Mouse (Mus musculus): Measurements from ENCODE around the gene Hoxa6. TPM values are rescaled to one million over a fixed set of nuclear protein-coding genes. Genes with fewer than 3 reads are reported as not detected.

Hoxa6 gene
- total RNA-seq, 2 experiments from 2014 or later = not detected

- no peak for ATAC-seq (replicated peaks; ENCODE audit: low FRiP score, low TSS enrichment, poor library complexity, severe bottlenecking)
Observed at GRCm38 (mm10) chr6:52242801-52243332, 34.3 kb upstream of the Hoxa6 start.

- no peak for ATAC-seq (replicated peaks; ENCODE audit: low FRiP score, low TSS enrichment, poor library complexity, severe bottlenecking)
Observed at GRCm38 (mm10) chr6:52241001-52241621, 32.6 kb upstream of the Hoxa6 start.

DNA sequence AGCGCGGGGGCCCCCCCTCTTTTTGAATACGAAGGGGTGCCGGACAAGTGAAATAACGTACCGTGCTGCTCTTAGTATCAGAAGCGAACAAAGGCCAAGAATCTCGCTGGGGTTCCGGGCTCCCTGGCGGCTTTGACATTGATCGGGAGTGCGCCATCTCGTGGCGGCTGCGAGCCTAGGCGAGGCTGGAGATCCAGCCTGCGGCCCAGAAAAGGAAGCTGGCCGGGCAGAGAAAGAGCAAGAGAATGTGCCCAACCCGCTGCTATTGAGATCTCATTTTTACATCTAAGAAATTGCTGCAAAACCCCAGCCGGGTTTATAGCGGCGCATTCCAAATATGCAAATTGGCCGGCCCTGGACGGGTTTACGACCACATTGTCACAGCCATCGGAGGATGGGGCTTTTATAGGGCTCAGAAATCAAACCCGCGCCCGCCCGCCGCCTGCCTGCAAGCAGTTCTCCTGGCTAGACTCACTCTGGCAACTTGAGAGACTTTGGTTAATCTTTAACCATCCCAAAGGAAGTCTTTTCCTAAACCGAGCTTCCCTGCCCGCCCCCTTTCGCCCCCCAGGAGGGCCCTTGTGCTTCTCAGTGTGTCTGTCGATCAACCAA lies 32.0 kb upstream of the Hoxa6 start, which contains the start of gene Hoxa10:
Hoxa10 (minus strand) TSS at position 466 of the 612 bp plus-strand sequence.
- peak; percentile 80 for ATAC-seq (replicated peaks; ENCODE audit: low FRiP score, low TSS enrichment, poor library complexity, severe bottlenecking)

DNA sequence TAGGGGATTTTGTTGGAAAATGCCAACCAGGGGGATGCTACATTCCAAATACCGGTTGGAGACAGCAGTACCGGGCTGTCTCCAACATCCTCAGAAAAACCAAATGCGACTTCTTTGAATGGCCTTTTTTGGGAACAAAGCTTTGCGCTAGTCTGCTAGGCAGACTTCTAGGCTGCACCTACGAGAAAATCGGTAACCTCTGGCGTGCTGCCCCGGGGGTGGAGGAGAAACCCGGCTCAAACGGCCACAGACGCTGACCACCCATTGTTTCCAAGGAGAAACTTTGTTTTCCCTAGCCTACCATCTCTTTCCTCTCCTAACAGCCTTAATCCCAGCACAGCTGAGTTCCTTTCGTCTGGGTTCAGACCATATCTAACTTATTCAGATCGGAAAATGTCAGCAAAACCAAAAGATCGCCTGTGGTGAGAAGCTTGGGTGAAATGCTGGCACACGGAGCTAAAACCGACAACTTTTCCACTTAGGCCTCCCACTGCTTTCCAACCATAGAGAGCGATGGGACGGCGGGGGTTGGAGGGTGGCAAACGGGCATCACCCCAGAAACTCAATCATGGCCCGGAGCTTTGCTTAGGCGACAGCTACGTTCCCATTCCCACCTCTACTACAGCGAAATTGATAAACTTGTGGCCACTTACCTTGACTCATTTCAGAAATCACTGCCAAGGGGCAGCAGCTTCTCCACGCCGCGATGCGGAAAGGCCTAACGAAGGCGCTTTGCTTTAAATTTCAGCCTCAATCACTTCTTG lies 31.3 kb upstream of the Hoxa6 start:
- ATAC-seq (replicated peaks; ENCODE audit: low FRiP score, low TSS enrichment, poor library complexity, severe bottlenecking) = no peak

DNA sequence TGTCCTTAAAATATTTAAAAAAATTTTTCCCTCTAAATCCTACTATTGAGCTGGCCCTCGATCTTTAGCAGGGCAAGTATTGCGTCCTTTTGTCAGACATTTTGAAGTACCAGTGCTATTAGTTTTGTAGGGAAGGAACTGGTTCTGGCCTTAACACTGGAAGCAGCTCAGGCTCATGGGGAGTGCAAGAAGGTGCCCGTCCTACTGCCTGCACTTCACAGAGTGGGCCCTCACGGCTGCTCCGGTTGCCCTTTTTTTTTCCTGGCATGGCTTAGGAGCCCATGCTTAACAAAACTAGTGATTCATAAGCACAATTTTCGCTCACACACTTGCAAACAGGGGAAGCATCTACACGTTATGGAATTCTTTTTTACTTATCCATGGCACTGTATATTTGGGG lies 30.5 kb upstream of the Hoxa6 start:
- no peak for ATAC-seq (replicated peaks; ENCODE audit: low FRiP score, low TSS enrichment, poor library complexity, severe bottlenecking)

DNA sequence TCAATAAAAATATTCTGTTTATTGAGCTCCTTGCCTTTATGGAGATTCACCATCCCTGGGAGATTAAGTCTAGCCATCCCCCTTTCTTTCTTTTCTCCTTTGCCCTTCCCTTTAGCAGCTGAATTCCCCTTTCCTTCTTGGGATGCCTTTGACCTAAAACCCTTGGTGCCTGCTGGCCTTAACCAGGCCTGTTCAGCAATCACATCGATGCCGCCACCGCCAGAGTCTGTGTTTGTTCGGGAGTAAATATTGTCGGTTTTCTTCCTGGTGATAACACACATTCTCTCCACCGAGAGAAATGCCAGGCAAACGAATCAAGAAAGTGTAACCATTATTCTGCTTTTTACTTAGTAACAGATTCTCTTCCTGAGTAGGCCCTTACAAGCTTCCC lies 29.6 kb upstream of the Hoxa6 start:
- no peak for ATAC-seq (replicated peaks; ENCODE audit: low FRiP score, low TSS enrichment, poor library complexity, severe bottlenecking)

DNA sequence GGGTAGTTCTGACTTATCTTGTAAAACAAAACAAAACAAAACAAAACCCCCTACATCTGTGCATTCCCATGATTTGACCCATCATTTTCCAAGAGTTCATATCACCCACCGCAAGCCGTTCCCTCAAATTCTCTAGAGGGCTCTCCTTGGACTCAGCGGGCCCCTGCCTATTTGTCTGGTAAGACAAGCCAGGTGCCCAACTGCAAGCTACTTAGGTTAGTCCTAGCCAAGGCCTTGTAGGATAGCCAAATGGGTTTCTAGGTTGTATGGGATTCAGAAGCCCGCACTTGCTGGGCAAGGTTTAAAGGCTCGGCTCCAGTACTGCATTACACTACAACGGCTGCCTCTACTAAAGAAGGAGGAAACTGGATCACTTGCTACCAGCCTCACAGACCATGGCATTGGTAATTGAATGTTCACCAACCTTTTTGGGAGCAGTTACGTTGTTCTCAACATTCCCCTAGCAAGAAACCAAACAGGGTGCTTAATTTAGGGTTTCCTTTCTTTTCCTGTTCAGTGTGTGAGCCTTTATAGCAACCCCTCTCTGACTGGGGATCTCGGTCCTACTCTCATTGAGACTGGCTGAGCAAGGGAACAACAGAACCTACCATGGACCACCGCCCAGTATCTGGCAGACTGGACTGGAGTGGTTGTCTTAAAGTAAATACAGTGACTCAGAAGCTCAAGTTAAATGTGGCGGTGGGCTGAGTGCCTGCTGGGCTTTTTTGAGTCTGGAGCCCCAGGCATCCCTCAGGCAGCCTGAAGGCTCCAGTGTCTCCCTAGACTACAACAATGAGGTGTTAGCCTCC lies 29.0 kb upstream of the Hoxa6 start:
- no peak for ATAC-seq (replicated peaks; ENCODE audit: low FRiP score, low TSS enrichment, poor library complexity, severe bottlenecking)

DNA sequence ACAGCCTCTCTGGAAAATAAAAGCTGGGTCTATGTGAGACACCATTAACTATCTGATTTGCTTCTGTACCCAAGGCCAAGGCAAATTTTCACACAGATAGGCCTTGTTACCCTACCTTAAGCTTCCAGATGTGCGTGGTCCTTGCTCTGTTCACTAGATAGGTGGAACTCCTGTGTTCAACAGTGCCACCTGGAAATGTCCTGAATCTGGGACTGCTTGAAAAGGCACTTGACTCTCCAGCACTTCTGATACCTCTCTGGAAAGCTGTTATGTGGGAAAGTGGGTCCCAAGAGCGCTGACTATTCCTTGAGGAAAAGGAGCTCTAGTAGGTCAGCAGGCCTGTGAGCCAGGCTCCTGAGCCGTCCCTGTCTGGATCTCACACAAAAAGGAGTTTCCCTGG lies 28.3 kb upstream of the Hoxa6 start:
- ATAC-seq (replicated peaks; ENCODE audit: low FRiP score, low TSS enrichment, poor library complexity, severe bottlenecking) = no peak

DNA sequence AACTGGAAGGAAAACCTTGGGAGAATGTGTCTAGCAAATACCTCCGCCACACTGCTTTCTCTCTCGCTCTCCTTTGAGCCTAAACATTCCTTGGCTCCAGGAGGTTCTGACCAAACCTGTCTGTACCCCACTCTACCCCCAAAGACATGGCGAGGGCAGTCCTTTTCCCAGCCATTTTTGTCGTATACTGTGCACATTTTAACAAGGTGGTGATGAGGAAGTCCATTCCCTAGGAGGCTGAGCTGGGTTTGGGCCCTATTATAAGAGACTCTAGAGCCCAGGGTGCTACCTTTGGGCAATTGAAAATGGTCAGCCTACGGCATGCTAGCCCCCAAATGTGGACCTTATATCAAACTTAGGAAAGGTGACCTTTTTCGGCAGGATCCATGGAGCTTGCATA lies 27.3 kb upstream of the Hoxa6 start:
- ATAC-seq (replicated peaks; ENCODE audit: low FRiP score, low TSS enrichment, poor library complexity, severe bottlenecking) = no peak

GRCm38 (mm10) chr6:52235267-52235666 lies 26.7 kb upstream of the Hoxa6 start:
- no peak for ATAC-seq (replicated peaks; ENCODE audit: low FRiP score, low TSS enrichment, poor library complexity, severe bottlenecking)

DNA sequence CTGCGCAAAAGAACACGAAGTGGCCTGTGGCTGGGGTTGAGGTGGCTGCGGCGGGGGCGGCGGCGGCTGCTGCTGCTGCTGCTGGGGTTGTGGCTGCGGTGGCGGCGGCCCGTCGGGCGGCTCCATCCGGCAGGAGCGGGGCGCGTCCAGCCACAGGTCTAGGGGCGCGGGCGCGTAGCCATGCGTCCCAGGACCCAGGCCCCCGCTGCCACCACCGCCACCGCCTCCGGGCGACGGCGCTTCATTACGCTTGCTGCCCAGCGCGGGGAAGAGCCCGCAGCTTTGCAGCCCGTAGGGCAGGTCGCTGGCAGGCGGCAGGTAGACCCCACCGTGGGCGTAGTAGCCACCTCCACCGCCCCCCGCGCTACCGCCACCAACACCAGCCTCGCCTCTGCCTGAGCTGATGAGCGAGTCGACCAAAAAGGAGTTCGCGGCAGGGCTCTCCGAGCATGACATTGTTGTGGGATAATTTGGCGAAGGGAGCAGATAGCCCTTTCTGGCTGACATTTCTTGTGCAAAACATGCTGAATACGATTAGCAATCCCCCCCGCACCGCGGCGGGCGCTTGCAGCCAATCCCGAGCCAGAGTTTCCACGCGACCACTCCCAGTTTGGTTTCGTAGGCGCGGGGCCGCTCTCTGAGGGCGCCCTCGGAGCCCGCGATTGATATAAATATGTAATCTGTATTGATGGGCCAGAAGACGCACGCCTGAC lies 26.1 kb upstream of the Hoxa6 start:
- ATAC-seq (replicated peaks; ENCODE audit: low FRiP score, low TSS enrichment, poor library complexity, severe bottlenecking) = no peak

DNA sequence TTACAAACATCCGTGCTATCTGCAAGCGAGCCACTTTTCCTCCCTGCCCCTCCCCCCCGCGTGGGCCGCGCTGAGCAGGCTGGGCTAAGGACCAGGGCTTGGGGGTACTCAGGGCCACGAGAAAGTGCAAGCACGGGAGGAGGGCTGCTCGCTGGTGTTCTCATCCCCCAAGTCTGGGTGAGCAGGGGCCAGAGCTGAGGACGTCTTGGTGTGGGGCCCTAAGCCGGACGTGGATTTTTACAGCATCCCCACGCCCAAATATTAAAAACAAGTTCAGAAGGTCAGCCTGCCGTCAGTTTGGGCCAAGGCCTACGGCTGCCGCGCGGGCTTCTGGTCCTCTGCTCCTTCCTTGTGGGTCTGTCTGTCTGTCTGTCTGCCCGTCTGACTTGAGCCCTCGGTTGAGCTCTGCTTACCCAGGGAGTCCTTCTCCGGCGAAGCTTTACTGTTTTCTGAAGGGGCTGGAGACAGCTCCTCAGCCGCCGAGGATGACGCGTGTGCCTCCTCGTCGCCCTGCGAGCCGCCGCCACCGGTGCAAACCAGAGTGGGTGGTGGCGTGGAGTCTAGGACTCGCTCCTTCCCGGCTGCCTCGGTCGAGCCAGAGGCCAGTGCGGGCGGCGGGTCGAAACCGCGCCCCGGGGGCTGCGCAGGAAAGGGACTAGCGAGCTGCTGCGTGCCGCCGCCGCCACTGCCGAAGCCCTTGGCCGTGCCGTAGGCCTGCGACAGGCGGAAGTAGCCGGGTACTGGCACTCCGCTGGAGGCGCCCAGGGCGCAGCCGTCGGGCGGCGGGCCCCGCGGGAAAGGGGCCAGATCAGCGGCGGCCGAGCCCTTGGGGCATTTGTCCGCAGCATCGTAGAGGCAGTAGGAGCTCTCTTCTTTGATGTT lies 25.3 kb upstream of the Hoxa6 start:
- ATAC-seq (replicated peaks; ENCODE audit: low FRiP score, low TSS enrichment, poor library complexity, severe bottlenecking) = no peak

GRCm38 (mm10) chr6:52232984-52233545 lies 24.5 kb upstream of the Hoxa6 start:
- ATAC-seq (replicated peaks; ENCODE audit: low FRiP score, low TSS enrichment, poor library complexity, severe bottlenecking) = no peak

GRCm38 (mm10) chr6:52232568-52232965 lies 24.0 kb upstream of the Hoxa6 start:
- no peak for ATAC-seq (replicated peaks; ENCODE audit: low FRiP score, low TSS enrichment, poor library complexity, severe bottlenecking)

DNA sequence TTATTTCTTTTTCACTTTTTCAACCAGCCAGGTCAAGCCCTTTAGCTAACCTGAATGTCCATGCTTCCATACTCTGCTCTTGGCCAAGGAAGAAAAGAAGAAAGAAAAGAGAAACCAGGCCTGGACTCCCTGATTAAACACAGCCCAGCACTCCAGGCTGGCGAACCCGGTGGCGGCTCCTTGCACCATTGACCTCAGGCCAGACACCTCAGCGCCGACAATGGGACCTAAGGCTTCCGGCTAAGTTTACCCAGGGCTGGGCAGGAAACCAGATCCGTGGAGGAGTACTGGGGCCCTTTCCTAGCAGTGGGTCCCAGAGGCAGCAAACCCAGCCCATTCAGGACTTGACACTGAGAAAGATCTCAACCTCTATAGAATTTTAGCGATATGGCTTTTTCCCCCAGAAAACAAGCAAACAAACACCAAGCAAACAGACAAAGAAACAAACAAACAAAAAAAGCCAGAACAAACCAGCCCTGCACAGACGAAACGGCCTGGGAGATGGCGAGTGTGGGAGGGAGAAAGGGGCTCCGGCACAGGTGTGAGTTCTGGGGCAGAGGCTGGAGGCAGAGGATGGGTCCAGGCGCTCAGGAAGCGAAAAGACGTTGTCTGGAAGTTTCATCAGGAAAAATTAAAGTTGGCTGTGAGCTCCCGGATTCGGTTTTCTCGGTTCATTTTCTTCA lies 23.5 kb upstream of the Hoxa6 start:
- no peak for ATAC-seq (replicated peaks; ENCODE audit: low FRiP score, low TSS enrichment, poor library complexity, severe bottlenecking)

DNA sequence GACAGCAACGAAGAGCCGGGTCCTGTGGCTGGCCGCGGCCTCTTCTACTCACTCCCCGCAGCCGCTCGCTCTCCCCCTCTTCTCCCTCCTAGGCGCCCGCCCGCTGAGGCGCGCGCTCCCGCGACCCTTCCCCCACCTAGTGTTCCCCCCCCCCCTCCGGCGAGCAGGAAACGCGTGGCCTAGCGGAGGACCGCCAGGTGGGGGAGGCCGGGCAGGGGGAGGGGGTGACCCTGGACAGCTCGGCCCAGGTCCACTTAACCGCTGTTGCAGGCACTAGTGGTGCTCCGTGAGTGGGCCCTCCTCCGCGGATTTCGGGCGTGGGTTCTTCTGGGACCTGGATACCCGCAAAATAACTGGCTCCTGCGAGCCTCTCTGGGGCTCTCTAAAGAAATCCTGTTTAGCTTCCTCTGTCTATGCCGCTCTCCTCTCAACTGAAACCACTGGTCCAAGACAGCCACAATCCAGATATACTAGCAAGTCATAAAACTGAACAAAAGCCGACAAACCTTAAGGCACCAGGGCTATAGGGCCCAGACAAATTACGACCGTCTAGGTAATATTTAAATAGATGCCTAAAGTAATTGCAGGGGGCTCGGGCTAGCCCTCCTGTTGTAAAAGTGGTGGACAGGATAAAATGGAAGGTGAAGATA lies 22.1 kb upstream of the Hoxa6 start, which contains the start of gene Hoxa9:
Hoxa9 (minus strand) TSS at position 574 of the 650 bp plus-strand sequence.
- no peak for ATAC-seq (replicated peaks; ENCODE audit: low FRiP score, low TSS enrichment, poor library complexity, severe bottlenecking)

All from megakaryocyte-erythroid progenitor cell, adult 5-6 weeks (primary cell).